8 mouse cellular contexts compared by ENCODE assay signal in the genomic region with DNA sequence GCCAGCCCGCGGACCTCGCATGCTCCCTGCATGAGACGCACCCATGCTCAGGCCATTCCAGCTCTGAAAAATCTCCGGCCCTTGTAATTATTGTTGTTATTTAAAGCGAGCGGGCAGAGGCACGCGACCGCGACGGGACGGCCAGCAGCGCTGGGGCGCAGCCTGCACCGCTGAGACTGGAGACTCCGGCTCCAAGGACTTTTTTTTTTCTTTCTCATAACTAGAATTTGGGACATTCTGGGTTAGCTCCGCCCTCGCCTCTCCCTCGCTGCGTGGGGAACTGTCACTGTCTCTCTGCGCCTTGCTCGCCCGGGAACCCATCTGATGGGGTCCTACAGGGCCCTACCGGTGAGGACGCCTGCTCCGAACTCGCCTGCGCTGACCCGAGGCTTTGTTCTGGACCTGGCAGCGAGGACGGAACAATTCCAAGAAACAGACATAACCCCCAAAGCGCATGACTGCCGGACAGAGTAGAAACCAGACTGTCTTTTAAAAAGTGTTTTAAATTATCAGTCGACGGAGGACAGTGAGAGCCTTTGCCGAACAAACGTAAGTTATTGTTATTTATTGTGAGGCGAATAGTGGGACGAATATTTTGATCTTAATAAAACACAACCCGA. TPM values are rescaled to one million over a fixed set of nuclear protein-coding genes. Genes with fewer than 3 reads are reported as not detected.
DNase-seq lines count a peak whose midpoint lies in the region; ATAC-seq and TF ChIP-seq lines count a peak whose summit lies in the region.

No protein-coding gene starts in this region.

- DNase-seq in kidney, adult 9 months, result peak; percentile 27
- no peak for DNase-seq in kidney, adult 18-20 months
- no peak for DNase-seq in hindbrain, embryonic 11.5 days (ENCODE audit: low spot score)
- DNase-seq in stomach, postnatal 0 days (ENCODE audit: low spot score), result no peak
- DNase-seq in layer of hippocampus, adult 18-20 months (ENCODE audit: low spot score in 2 of 2), result no peak
- no peak for DNase-seq in spleen, adult 12 weeks (ENCODE audit: low spot score)

- TF ChIP-seq EP300 in stomach, postnatal 0 days (optimal IDR thresholded peaks at IDR 0.05), result no peak

- no peak for TF ChIP-seq CTCF in stomach, postnatal 0 days (IDR thresholded peaks at IDR 0.05; ENCODE audit: low read depth)

- peaks cover 18% of the 10 kb centered on the region; the same call in 1 of the 2 replicates for H3K4me1 ChIP-seq in embryonic facial prominence, embryonic 12.5 days
- peaks cover 10% of the 10 kb centered on the region for H3K4me1 ChIP-seq in hindbrain, embryonic 11.5 days (replicated peaks; ENCODE audit: control insufficient read depth, insufficient read depth, low read length)
- H3K4me1 ChIP-seq in liver, embryonic 12.5 days, result peaks cover 30% of the 10 kb centered on the region
- H3K4me1 ChIP-seq in stomach, postnatal 0 days (replicated peaks; ENCODE audit: control insufficient read depth, insufficient read depth), result peaks cover 3% of the 10 kb centered on the region; the same call in 1 of the 2 replicates

- H3K27ac ChIP-seq in embryonic facial prominence, embryonic 12.5 days, result peak overlapping the region; percentile 36; the same call in 1 of the 2 replicates
- H3K27ac ChIP-seq in hindbrain, embryonic 11.5 days (ENCODE audit: low read depth, low read length), result peak overlapping the region; percentile 17; the same call in 1 of the 2 replicates
- no peak overlapping the region for H3K27ac ChIP-seq in liver, embryonic 12.5 days
- H3K27ac ChIP-seq in stomach, postnatal 0 days (replicated peaks), result no peak overlapping the region

- ATAC-seq in embryonic facial prominence, embryonic 12.5 days (ENCODE audit: insufficient number of reproducible peaks, insufficient read depth, low FRiP score, low TSS enrichment), result no peak
- no peak for ATAC-seq in hindbrain, embryonic 11.5 days (ENCODE audit: low FRiP score)
- ATAC-seq in liver, embryonic 12.5 days, result no peak
- no peak for ATAC-seq in stomach, postnatal 0 days (ENCODE audit: low FRiP score, low TSS enrichment)

- H3K9ac ChIP-seq in embryonic facial prominence, embryonic 12.5 days, result 0 out of 2 replicates have a peak overlapping the region, but pooled peaks have one; percentile 42
- no peak overlapping the region for H3K9ac ChIP-seq in hindbrain, embryonic 11.5 days (ENCODE audit: low read depth, low read length)
- no peak overlapping the region for H3K9ac ChIP-seq in liver, embryonic 12.5 days
- H3K9ac ChIP-seq in stomach, postnatal 0 days (ENCODE audit: low read length), result no peak overlapping the region

- no peaks in the 10 kb centered on the region for H3K36me3 ChIP-seq in embryonic facial prominence, embryonic 12.5 days
- no peaks in the 10 kb centered on the region for H3K36me3 ChIP-seq in hindbrain, embryonic 11.5 days (ENCODE audit: control insufficient read depth, insufficient read depth, low read length)
- H3K36me3 ChIP-seq in liver, embryonic 12.5 days, result no peaks in the 10 kb centered on the region
- H3K36me3 ChIP-seq in stomach, postnatal 0 days (ENCODE audit: control insufficient read depth, insufficient read depth, low read length), result no peaks in the 10 kb centered on the region

- H3K4me2 ChIP-seq in embryonic facial prominence, embryonic 12.5 days (replicated peaks), result peak overlapping the region; percentile 47
- H3K4me2 ChIP-seq in hindbrain, embryonic 11.5 days (replicated peaks; ENCODE audit: low read depth, low read length), result no peak overlapping the region; the same call in 1 of the 2 replicates
- peak overlapping the region; percentile 52 for H3K4me2 ChIP-seq in liver, embryonic 12.5 days
- peak overlapping the region; percentile 74 for H3K4me2 ChIP-seq in stomach, postnatal 0 days (replicated peaks; ENCODE audit: low read depth)

- H3K27me3 ChIP-seq in embryonic facial prominence, embryonic 12.5 days, result peaks cover 74% of the 10 kb centered on the region
- H3K27me3 ChIP-seq in hindbrain, embryonic 11.5 days (ENCODE audit: control insufficient read depth, insufficient read depth, low read length), result peaks cover 83% of the 10 kb centered on the region
- H3K27me3 ChIP-seq in liver, embryonic 12.5 days (replicated peaks), result peaks cover 95% of the 10 kb centered on the region
- H3K27me3 ChIP-seq in stomach, postnatal 0 days (ENCODE audit: control insufficient read depth, insufficient read depth, low read length), result no peaks in the 10 kb centered on the region; the same call in 1 of the 2 replicates

- H3K4me3 ChIP-seq in embryonic facial prominence, embryonic 12.5 days, result peak overlapping the region; percentile 42
- peak overlapping the region; percentile 24 for H3K4me3 ChIP-seq in hindbrain, embryonic 11.5 days (ENCODE audit: low read depth, low read length)
- peak overlapping the region; percentile 25; the same call in 1 of the 2 replicates for H3K4me3 ChIP-seq in liver, embryonic 12.5 days
- peak overlapping the region; percentile 27 for H3K4me3 ChIP-seq in stomach, postnatal 0 days (ENCODE audit: low read depth, low read length)

- H3K9me3 ChIP-seq in embryonic facial prominence, embryonic 12.5 days, result no peaks in the 10 kb centered on the region
- no peaks in the 10 kb centered on the region for H3K9me3 ChIP-seq in hindbrain, embryonic 11.5 days (ENCODE audit: control insufficient read depth, low read length)
- peaks cover 9% of the 10 kb centered on the region; the same call in 1 of the 2 replicates for H3K9me3 ChIP-seq in liver, embryonic 12.5 days (replicated peaks)
- H3K9me3 ChIP-seq in stomach, postnatal 0 days (ENCODE audit: control insufficient read depth, low read length), result no peaks in the 10 kb centered on the region

- WGBS in embryonic facial prominence, embryonic 12.5 days, result 6% methylated on average over 41 of the region's 41 CpGs
- WGBS in hindbrain, embryonic 11.5 days, result 5% methylated on average over 41 of the region's 41 CpGs
- 9% methylated on average over 41 of the region's 41 CpGs for WGBS in liver, embryonic 12.5 days (ENCODE audit: insufficient replicate concordance)
- 34% methylated on average over 41 of the region's 41 CpGs for WGBS in stomach, postnatal 0 days

RNA-seq across cellular contexts. Expression of a gene that starts 7.2 kb away (rescaled TPM):
- polyA plus RNA-seq in embryonic facial prominence, embryonic 12.5 days (2016; fragmentation: Nextera tagmentation; extraction: Ambion mirVana), result 20.8 and 27.8 TPM in 2 replicates
- 15.3 and 23.5 TPM in 2 replicates for polyA plus RNA-seq in hindbrain, embryonic 11.5 days (2014; fragmentation: Nextera tagmentation; extraction: Ambion mirVana)
- polyA plus RNA-seq in liver, embryonic 12.5 days (2016; fragmentation: Nextera tagmentation; extraction: Ambion mirVana), result 0.50 and 1.3 TPM in 2 replicates
- polyA plus RNA-seq in stomach, postnatal 0 days (2015; fragmentation: Nextera tagmentation; extraction: Ambion mirVana), result 1.8 and 2.5 TPM in 2 replicates
- total RNA-seq in layer of hippocampus, adult 18-20 months (2021), result not detected

RNA-seq across cellular contexts. Expression of a gene that starts 33.6 kb away (rescaled TPM):
- polyA plus RNA-seq in embryonic facial prominence, embryonic 12.5 days (2016; fragmentation: Nextera tagmentation; extraction: Ambion mirVana), result 171 and 174 TPM in 2 replicates
- 131 TPM in 2 replicates for polyA plus RNA-seq in hindbrain, embryonic 11.5 days (2014; fragmentation: Nextera tagmentation; extraction: Ambion mirVana)
- 164 and 175 TPM in 2 replicates for polyA plus RNA-seq in liver, embryonic 12.5 days (2016; fragmentation: Nextera tagmentation; extraction: Ambion mirVana)
- polyA plus RNA-seq in stomach, postnatal 0 days (2015; fragmentation: Nextera tagmentation; extraction: Ambion mirVana), result 326 and 337 TPM in 2 replicates
- 10 to 100 TPM; 41.8 to 43.7 TPM for total RNA-seq in layer of hippocampus, adult 18-20 months (2021)

Comparison
In these comparisons a context has a peak if more than half of its experiments do, and no peak if none do; other contexts are left out.
1. H3K27ac ChIP-seq: peak in embryonic facial prominence, embryonic 12.5 days (single experiment) and hindbrain, embryonic 11.5 days (single experiment); none in liver, embryonic 12.5 days (single experiment) and stomach, postnatal 0 days (single experiment).
2. Peak in every context shown above with its lines, with median percentiles within 50 percentile points of each other: H3K4me3 ChIP-seq.